Mouse (Mus musculus) urinary bladder, postnatal 10 days (tissue): ENCODE results near the gene Pde10a.
"Not testable (repeated sequence)": the region's sequence is repeated elsewhere in the genome, so short reads cannot be mapped to it uniquely, and the experiment has no call there.

Experiments used
- DNase-seq: peaks from one replicate; pipeline ENCODE4 v3.0.0; 2022; ENCODE audit warnings: low spot score

Pde10a gene

DNA sequence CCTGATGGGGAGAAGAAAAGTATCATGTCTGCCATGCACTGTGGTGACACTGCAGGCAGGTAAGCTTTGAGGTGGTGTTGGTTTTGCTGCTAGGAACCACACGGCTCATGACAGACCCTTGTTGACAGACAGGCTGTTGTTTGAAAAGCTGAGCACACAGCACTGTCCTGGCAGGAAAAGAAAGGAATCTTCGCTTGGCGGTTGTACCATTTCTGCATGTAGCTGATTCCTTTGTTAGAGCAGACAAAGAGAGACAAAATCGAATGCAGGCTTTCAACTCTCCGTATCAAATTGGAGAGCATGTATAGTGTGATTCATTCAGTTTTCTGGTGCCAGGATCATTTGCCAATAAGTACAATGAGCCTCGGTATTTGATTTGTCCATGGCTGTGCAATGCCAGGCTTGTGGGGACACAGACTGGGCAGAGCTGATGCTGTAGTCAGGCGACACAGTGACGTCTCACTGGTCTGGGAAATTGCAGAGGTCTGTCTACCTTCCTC lies 122.2 kb downstream of the Pde10a start:
- no peak for DNase-seq

DNA sequence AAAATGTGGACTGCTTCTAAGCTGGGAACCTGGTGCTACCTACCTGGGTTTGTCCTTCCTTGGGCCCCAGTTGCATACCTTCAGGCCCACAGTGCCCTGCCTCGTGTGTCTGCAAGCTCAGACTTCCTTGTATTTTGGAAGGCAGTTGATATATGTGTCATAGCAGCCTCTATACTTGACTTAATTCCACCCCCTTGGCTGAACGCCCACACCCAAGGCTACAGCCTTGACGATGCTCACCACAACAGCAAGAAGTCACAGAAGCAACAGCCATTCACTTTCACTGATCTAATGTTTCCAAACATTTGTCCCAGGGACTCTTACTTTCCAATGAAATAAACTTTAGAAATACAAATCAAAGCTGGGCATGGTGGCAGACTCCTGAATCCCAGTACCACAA lies 123.1 kb downstream of the Pde10a start:
- no peak for DNase-seq

DNA sequence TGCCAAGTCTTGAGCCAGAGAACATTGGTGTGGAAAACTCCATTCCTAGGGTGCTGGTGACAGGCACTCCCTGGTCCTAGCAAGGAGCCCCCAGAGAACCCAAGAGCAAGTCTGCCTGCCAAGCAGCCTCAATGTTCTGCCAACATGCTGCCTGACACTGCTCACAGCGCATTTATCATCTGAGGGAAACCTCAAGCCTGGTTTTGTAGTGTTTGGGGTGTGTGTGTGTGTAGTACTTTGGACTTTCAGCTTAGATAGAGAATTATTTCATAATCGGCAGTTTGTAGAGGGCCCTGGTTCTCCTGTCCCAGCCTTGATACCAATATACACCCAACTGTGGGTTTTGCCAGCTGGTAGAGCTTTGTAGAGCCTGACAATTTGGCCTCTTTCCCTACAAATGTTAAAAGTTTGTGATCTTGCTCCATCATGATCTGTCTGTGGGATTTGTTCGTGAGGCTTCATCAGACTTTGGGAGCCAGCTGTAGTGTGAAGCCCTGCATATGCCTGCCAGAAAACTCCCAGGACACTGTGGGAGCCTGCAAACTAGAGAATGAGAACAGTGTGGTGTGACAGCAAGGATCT lies 127.6 kb downstream of the Pde10a start:
- DNase-seq, result no peak

DNA sequence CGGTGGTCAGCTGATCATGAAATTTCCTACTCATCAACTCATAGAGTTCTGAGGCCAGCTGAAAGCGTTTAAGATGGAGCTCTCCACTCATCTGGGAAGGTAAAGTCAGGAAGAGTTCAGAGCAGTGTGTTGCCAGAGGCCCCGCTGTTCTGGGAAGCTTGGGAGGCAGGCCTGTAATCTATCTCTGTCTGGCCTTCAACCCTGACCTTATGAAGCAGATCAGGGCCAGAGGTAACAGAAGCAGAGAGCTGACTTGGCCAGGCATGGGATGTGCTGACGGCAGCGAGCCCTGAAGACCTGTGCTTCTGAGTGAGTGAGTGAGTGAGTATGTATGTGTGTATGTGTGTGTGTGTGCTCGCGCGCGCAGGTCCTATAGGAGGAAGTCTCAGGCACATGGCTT lies 132.5 kb downstream of the Pde10a start:
- DNase-seq, result no peak

DNA sequence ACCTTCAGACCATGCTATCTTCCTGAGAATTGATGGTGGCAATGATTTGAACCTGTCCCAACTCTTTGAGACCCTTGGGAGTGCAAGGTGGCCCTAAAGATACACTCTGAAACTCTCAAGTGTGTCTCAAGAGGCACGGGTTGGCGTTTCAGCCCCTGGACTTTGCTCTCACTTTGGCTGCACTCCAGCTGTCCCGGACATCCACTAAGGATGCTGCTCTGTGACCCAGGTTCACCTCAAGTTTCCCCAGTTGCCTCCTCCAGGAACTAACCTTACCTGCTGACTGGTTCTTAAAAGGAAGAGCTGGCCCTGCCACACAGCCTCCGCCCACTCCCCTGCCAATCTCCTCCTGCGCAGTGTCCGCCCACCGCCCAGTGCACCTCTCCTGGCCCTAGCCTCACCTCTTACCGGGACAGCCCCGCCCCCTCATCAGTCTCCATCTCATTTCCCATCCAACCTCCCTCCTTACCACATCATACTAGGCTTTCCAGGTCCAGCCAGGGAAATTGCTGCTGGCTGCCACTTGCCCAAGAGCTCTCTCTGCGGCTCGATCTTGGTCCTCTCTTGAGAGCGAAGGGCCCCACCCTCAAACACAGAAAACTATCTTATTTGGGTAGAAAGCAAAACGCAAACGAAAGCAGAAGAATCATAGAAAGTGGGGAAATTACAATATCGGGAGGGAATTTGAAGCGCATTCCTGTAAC lies 133.7 kb downstream of the Pde10a start:
- no peak for DNase-seq

DNA sequence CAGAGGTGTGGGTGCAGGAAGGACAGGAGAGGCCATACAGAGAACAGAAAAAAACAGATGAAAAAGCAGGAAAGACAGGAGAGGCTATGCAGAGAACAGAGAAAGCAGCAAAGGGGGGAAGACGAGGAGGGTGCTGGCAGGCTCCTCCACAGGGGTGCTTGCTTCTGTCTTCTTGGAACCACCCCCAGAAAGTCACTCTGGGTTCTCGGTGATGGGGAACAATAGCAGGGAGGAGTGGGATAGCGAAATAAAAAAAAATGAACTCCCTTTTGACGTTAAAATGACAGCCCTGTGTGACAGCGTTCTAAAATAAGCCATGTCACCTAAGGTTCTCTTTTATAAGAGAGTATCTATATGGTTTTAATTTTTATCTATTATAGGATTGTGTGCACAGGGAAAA lies 141.7 kb downstream of the Pde10a start:
- DNase-seq, result no peak

DNA sequence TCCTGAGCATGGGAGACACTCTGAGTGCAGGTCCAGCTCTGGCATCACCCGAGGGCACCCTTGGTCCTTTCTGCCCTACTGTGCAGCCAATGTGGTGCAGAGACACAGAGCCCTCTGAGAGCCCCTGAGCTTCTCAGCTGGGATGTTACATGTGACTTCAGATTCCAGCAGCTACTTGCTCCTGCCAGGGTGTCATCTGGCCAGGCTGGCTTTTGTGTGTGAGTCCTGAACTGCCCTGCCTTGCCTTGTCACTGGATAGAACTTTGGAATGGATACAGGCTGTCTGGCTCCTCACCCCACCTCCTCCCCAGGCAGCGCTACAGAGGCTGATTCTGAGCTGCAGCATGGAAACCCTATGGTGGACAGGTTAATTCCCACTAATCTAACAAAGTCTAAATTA lies 149.5 kb downstream of the Pde10a start:
- DNase-seq, result no peak

DNA sequence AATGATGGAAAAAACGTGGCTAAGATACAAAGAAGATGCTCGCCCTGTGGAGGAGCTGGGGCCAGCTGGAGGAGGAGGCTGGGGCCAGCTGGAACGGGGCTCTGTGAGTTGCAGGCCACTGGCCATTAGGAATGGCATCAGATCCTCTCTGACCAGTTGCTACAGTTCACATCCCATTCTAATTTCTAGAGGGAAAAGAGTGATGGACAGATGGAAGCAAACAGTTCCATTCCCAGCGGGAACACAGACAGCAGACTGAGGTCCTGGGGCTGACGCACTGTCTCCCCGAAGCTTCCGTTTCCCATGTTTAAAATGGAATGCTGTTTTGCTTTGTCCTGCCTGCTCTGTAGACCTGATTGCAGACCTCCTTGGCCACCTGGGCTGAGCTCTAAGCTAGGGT lies 161.2 kb downstream of the Pde10a start:
- DNase-seq, result no peak

DNA sequence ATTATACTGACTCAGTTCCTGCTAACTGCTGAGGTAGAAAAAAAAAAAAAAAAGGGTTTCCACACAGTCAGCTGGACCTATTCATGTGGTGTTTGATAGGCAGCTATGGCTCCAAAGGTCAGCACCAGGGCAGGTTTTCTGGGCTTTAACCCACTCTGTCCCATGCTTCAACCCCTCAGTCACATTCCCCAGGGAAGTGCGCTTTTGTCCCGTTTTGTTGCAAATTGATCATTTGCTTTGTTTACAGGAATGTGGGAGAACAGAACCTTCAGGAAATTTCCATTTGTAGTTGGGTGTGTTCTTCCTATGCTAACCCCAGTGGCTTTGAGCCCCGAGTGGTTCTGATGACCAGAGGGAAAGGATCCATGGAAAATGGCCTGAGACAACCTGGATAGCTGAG lies 162.9 kb downstream of the Pde10a start:
- DNase-seq, result no peak

DNA sequence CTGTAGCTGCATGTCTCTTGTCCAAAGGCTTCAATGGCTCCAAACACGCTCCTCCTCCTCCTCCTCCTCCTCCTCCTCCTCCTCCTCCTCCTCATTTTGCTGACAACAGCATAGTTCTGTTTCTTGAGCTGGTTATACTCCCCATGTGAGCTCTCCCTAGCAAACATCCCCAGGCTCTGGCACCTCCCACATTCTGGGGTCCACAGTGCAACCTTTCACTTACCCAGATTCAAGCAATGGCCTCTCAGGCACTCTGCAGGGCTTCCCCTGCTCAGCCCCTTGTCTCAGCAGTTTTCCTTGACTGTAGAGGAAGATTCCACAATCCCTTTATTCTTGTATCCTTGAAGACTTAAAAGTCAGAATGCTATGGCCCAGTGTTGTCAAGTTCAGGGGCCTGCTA lies 173.1 kb downstream of the Pde10a start:
- no peak for DNase-seq

DNA sequence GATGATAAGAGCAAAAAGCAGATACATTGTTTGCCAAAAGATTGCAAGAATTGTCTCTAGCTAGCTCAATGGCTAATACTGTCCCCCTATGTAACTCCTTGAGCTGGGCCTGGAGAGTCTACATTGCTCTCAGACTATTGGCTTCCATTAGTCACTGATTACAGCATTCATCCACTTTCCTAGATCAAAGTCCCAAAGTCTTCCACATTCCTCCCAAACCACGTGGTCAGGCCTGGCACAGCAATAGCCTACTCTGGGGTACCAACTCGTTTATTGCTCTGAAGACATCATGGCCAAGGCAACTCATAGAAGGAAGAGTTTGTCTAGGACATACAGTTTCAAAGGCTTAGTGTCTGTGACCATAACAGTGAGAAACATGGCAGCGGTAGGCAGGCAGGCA lies 173.6 kb downstream of the Pde10a start:
- DNase-seq, result no peak

DNA sequence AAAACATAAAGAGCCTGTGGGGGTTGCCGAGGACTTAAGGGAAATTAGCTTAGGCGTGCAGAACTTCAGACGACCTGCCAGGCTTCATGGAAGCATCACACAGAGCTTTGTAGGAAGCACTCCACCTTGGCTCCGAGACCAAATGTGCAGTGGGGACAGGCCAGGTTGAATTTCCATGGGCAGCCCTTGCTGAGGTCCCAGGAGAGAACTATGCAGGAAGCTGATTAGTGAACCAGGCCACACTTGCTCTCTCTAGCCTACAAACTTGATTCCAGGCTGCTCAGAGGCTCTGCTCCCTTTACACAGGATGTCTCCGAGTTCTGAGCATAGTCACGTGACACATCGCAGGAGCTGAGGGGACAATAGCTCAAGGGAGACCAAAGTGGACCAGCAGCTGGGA lies 175.9 kb downstream of the Pde10a start:
- no peak for DNase-seq

DNA sequence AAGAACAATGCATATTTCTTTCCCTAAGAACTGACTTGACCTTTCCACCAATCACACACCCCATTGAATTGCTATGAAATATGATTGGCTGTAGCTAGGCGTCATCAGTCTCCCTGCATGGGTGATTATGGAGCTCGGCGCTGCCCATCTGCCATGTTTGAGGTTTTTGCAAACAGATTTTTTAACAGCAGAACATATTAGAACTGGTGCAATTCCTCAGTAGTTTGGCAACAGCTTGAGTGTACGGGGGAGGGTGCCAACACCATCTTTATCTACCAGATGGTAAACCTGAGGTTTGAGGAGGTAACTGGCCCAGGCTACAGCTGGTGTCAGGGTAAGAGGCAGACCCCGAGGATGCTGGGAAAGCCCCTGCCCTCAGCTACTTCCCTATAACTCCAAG lies 177.3 kb downstream of the Pde10a start:
- DNase-seq, result no peak

DNA sequence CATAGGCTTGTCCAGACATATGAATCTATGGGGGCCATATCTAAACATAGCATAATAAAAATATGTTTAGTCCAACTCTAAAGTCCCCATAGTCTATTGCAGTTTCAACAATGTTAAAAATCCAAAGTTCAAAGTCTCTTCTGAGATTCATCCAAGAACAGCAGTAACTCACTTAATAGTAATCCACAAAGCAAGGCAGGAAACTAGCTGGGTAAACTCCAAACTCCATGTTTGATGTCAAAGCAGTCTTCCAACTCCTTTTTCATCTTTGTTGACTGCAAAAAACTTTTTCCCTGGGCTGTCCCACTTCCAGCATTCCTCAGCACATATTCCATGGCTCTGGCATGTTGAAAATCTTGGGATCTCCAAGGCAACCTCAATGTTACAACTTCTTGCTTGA lies 182.8 kb downstream of the Pde10a start:
- DNase-seq, result no peak

DNA sequence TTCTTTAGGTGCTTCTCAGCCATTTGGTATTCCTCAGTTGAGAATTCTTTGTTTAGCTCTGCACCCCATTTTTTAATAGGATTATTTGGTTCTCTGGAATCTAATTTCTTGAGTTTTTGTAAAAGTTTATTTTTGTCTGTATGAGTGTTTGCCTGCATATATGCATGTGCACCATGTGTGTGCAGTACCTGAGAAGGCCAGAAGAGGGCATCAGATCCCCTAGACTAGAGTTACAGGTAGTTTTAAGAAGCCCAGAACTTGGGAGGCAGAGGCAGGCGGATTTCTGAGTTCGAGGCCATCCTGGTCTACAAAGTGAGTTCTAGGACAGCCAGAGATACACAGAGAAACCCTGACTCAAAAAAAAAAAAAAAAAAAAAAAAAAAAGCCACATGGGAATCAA lies 187.6 kb downstream of the Pde10a start:
- DNase-seq, result not testable (repeated sequence)

DNA sequence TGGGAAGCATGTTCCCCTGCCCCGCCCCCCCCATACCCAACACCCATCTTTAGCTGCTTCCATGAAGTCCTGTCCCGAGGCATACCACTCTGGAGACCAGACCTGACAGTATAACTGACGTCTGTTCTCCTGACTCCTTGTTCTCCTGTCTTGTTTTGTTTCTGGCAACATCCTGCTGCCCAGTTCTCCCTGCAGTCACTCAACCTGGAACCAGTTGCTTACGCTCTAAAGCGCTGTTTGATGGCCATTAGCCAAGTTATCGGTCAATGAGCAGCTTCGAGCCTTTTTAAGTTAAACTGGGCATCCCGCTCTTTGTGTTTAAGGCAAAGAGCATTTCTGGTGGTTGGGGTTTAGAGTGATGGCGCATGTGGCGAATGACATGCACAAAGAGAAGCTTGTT lies 195.8 kb downstream of the Pde10a start:
- DNase-seq, result no peak

DNA sequence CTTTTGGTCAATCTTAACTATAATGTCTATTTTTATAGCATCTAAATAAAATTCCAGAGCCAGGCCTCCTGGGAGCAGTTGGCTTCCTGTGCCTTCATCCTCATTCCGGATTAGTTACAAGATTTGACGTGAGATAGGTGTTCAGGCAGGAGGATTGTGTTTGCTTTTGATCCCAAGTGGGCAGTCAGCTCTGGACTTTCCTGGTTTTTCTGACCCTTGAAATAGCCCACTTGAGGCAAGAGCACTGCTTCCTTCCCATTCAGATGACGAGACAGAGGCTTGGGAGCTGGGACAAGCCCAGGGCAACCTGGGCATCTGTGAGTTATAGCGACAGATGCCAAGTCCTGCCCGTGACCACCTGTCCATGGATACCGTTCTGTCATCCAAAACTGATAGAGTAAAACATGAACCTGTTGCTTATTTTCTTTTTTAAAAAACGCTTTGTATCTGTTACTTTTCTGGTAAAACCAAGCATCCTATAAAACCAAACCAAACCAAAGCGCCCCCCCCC lies 199.3 kb downstream of the Pde10a start:
- DNase-seq, result no peak

DNA sequence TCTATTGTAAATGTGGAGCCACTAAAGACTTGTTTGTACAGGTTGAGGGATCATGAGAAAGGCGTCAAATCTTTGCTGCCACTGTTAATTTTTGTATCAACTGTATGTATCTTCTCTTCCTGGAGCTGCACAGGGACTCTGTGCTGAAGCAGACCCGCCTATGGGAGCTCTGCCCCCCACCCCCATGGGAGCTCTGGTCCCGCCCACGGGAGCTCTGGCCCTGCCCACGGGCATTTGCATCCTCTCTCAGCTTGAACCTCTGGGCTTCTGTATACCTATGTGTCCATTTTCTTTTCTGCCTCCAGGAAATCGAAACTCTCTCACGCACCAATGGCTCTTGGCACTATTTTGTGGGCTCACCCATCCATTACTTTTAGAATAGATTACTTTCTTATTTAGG lies 203.5 kb downstream of the Pde10a start:
- no peak for DNase-seq

DNA sequence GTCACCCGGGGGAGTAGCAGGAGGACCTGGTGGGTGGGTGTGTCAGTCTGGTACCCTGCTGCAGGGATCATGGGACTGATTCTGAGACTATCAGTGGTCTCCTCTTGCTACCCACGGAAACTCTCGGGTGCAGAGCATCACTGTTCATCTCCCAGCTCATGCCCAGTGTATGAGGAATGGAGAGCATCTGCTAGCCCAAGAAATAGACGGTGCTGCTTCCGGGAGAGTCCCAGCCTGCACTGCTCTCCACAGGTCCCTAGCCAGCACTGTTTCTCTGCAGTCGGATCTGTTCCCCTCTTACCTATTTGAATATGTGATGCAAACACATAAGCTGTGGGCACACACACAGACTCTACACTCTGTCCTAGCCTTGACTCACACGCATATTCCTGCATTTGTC lies 204.6 kb downstream of the Pde10a start:
- no peak for DNase-seq

DNA sequence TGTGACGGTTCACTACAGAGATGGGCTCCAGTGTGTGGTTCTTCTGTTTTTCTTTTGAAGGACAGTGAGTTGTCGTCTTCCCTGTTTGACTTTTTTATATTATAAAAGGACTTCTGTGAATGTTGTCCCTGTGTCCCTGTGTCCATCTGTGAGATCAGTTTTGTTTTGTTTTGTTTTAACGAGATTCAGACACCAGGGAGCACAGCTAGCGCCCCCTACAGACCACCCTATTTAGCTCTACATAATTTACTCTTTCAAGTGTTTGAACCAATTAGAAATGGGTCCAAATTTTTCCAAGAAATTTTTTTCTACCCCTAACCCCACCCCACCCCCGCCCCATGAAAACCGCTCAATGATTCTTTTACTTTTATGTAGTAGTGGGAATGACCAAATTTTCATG lies 205.9 kb downstream of the Pde10a start:
- no peak for DNase-seq

DNA sequence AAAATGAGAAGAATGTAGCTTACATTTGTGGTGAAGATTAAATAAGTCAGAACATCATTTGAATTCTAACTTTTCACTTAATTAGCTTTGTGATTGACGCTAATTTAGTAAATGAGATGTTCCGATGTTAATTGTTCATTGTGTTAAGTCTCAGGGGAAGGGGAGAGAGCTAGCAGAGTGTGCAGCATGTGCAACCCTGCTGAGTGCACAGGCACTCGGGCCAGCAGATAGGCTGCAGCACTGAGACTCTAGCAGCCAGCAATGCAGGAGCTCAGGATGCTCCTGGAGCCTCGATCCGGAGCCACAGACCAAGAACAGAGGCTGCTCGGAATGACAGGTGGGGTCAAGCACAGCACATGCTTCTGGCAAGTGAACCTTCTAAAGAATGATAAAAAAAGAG lies 211.1 kb downstream of the Pde10a start:
- DNase-seq, result no peak

DNA sequence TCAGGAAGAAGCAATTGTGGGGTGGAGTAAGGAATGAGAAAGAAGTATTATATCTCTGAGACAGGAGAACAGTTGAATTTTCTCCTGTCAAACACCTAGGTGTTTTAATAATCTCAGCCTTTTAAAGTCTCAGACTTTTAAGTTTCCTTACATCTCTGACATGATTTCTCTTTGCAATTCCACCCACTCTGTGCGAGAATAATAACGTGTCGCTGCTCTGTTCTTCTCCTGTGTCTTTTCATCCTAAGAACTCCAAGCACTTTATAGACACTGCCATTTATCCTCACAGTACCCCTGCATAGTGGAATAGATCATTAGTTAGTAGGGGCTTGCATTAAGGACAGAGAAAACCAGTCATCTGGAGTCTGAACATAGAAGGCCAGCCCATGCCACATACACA lies 217.6 kb downstream of the Pde10a start:
- DNase-seq, result no peak

DNA sequence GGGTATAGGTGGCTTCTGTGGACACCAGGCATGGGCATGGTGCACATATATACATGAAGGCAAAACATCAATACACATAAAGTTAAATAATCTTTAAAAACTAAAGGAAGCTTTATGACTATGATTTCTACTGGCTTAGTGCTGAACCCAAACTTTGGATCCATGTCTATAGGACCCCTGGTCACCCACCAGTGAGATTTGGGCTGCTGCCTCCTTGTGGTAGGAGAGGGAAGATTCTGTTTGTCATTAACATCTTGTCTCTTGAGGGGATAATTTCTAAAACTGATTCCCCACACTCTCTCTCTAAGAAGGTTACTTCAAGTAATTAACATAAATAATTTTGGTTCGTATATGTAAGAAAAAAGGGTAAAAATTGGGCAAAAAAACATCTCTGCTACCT lies 220.2 kb downstream of the Pde10a start:
- DNase-seq, result no peak

DNA sequence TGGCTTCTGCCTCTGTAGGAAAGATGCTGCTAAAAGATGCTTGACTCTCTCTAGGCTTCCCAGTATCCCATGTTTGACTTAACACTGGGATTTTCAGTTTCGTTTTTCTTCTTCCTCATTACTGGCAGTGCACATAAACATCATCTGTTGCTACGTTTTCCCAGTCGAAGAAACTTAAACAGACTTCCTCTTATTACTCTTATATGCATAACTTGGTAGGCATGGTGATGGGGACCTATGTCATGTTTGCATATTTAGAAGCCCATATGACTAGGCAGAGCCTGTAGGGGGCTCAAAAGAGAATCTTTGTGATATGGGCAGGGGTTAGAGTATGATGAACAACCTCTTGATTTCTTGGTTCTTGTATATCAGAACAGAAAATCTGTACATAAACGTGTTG lies 224.3 kb downstream of the Pde10a start:
- DNase-seq, result no peak
